ENCODE assay signal across 9 mouse cellular contexts in the genomic region with DNA sequence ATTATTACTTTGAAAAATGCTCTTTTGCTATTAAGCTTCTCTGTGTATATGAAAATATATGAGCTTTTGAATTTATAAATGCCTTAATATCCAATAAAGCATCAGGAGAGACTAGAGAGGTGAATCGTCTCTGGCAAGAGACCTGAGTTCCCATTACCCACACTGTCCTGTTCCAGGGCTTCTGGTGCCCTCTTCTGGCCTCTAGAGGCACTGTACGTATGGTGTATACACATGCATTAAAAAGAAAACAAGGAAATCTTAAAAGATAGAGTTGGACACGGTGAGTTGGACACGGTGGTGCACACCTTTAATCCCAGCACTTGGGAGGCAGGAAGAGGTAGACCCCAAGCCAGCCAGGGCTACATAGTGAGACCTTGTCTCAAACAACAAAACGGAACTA. TPM values are rescaled to one million over a fixed set of nuclear protein-coding genes. Genes with fewer than 3 reads are reported as not detected.
DNase-seq lines count a peak whose midpoint lies in the region; ATAC-seq and TF ChIP-seq lines count a peak whose summit lies in the region.
"Had no signal": no experiment of that assay in that cellular context is flagged by ENCODE, and none has a peak within 500 bp of the region (broad histone marks: within the 10 kb centered on the region; RNA-seq: fewer than 3 reads in every experiment).

No protein-coding gene starts in this region.

- H3K4me3 ChIP-seq in cerebellum, adult 2 months (replicated peaks; ENCODE audit: insufficient read depth, low read depth, low read length): no peak overlapping the region
- H3K4me3 ChIP-seq in bone marrow, adult 2 months (replicated peaks; ENCODE audit: control insufficient read depth, low read depth, low read length): no peak overlapping the region
- H3K4me3 ChIP-seq in kidney, postnatal 0 days (replicated peaks; ENCODE audit: low read depth, low read length): no peak overlapping the region
- H3K4me3 ChIP-seq: hindbrain, embryonic 15.5 days had no signal

- H3K4me2 ChIP-seq in kidney, postnatal 0 days (ENCODE audit: low read length): no peak overlapping the region
- H3K4me2 ChIP-seq: hindbrain, embryonic 15.5 days had no signal

- H3K27ac ChIP-seq in cerebellum, adult 2 months (ENCODE audit: insufficient read depth, low read length): no peak overlapping the region
- no peak overlapping the region for H3K27ac ChIP-seq in bone marrow, adult 2 months (ENCODE audit: control insufficient read depth, insufficient read depth, low read depth, low read length, poor library complexity)
- H3K27ac ChIP-seq in kidney, postnatal 0 days: no peak overlapping the region
- H3K27ac ChIP-seq: hindbrain, embryonic 15.5 days had no signal

- TF ChIP-seq CTCF in cerebellum, adult 2 months (IDR thresholded peaks at IDR 0.05; ENCODE audit: borderline replicate concordance, insufficient read depth, low read depth, low read length): peak; percentile 57; the same call in 1 of the 2 replicates
- TF ChIP-seq CTCF in bone marrow, adult 2 months (IDR thresholded peaks at IDR 0.05; ENCODE audit: control insufficient read depth, insufficient read depth, low read length): peak; percentile 78
- peak; percentile 88 for TF ChIP-seq CTCF in kidney, postnatal 0 days (IDR thresholded peaks at IDR 0.05; ENCODE audit: low read depth)

- TF ChIP-seq POLR2A in cerebellum, adult 2 months (IDR thresholded peaks at IDR 0.05; ENCODE audit: borderline replicate concordance, insufficient read depth, low read length): no peak
- TF ChIP-seq POLR2A in bone marrow, adult 2 months (IDR thresholded peaks at IDR 0.05; ENCODE audit: borderline replicate concordance, control insufficient read depth, low read depth, low read length): no peak

- H3K9me3 ChIP-seq in kidney, postnatal 0 days (replicated peaks; ENCODE audit: low read length): no peaks in the 10 kb centered on the region
- H3K9me3 ChIP-seq: hindbrain, embryonic 15.5 days had no signal

- H3K27me3 ChIP-seq in cerebellum, adult 2 months (ENCODE audit: control insufficient read depth, insufficient read depth, low read length): no peaks in the 10 kb centered on the region
- H3K27me3 ChIP-seq in kidney, postnatal 0 days (ENCODE audit: insufficient read depth, low read length): no peaks in the 10 kb centered on the region
- H3K27me3 ChIP-seq: hindbrain, embryonic 15.5 days had no signal

- no peak overlapping the region for H3K9ac ChIP-seq in kidney, postnatal 0 days (ENCODE audit: low read depth, low read length)
- H3K9ac ChIP-seq: hindbrain, embryonic 15.5 days had no signal

- 28% methylated on average over 5 of the region's 5 CpGs for WGBS in cerebellum, adult 2 months
- WGBS in bone marrow, adult 2 months: 17% methylated on average over 5 of the region's 5 CpGs
- 28% methylated on average over 5 of the region's 5 CpGs for WGBS in kidney, postnatal 0 days

- ATAC-seq in frontal cortex, adult (ENCODE audit: low TSS enrichment): 0 out of 2 replicates have a peak, but pooled peaks have one; percentile 65
- 0 out of 2 replicates have a peak, but pooled peaks have one; percentile 71 for ATAC-seq in kidney, postnatal 0 days (replicated peaks; ENCODE audit: low FRiP score, low read depth)

- no peaks in the 10 kb centered on the region for H3K36me3 ChIP-seq in kidney, postnatal 0 days (ENCODE audit: insufficient read depth, low read length)

- peak; percentile 36 to 39 for DNase-seq in cerebellum, adult 2 months
- DNase-seq in cerebellum, adult 8-10 months: no peak
- DNase-seq in CD4-positive helper T cell, adult 2 months (ENCODE audit: low read depth, low spot score): peak; percentile 60
- peak; percentile 67 for DNase-seq in kidney, postnatal 0 days (ENCODE audit: low spot score)
- peak; percentile 53 to 75 for DNase-seq in lung, postnatal 4 days
- DNase-seq in skeletal muscle tissue, adult 2 months (ENCODE audit: low read depth, low spot score): peak; percentile 24

- H3K4me1 ChIP-seq in cerebellum, adult 2 months (ENCODE audit: control insufficient read depth, insufficient read depth, low read length): no peaks in the 10 kb centered on the region
- H3K4me1 ChIP-seq in bone marrow, adult 2 months (ENCODE audit: control insufficient read depth, insufficient read depth, low read length): no peaks in the 10 kb centered on the region; the same call in 1 of the 2 replicates
- no peaks in the 10 kb centered on the region for H3K4me1 ChIP-seq in kidney, postnatal 0 days (replicated peaks; ENCODE audit: insufficient read depth, low read length)
- H3K4me1 ChIP-seq: hindbrain, embryonic 15.5 days had no signal

RNA-seq across cellular contexts. Expression of a gene that starts 11.1 kb away (rescaled TPM):
- polyA plus RNA-seq in cerebellum, adult 2 months (2012; rRNA removed): 78.4 and 82.3 TPM in 2 replicates
- 13.0 and 13.8 TPM in 2 replicates for polyA plus RNA-seq in bone marrow, adult 2 months (2011; ENCODE audit: insufficient read depth, insufficient read length, low replicate concordance, missing spikeins)
- polyA plus RNA-seq in kidney, postnatal 0 days (2015; fragmentation: Nextera tagmentation; extraction: Ambion mirVana): 84.6 and 86.5 TPM in 2 replicates

RNA-seq across cellular contexts. Expression of a gene that starts 53.4 kb away (rescaled TPM):
- polyA plus RNA-seq in cerebellum, adult 2 months (2012; rRNA removed): 11.4 and 12.3 TPM in 2 replicates
- 6.1 and 13.0 TPM in 2 replicates for polyA plus RNA-seq in bone marrow, adult 2 months (2011; ENCODE audit: insufficient read depth, insufficient read length, low replicate concordance, missing spikeins)
- polyA plus RNA-seq in kidney, postnatal 0 days (2015; fragmentation: Nextera tagmentation; extraction: Ambion mirVana): 25.7 and 26.0 TPM in 2 replicates

RNA-seq across cellular contexts. Expression of a gene that starts 53.6 kb away (rescaled TPM):
- 1.8 and 2.3 TPM in 2 replicates for polyA plus RNA-seq in cerebellum, adult 2 months (2012; rRNA removed)
- 2.5 TPM in 1 of 2 replicates, not detected in the other for polyA plus RNA-seq in bone marrow, adult 2 months (2011; ENCODE audit: insufficient read depth, insufficient read length, low replicate concordance, missing spikeins)
- 5.7 and 7.1 TPM in 2 replicates for polyA plus RNA-seq in kidney, postnatal 0 days (2015; fragmentation: Nextera tagmentation; extraction: Ambion mirVana)
